Mouse (Mus musculus) c-Kit-positive CD71-negative TER-119-negative erythroid progenitor cells, embryonic 14.5 days (primary cell): ENCODE measurements around the gene Lefty2.
A peak's percentile ranks its signal among the peaks of the same experiment; 100 is the strongest.
"Not testable (repeated sequence)": the region's sequence is repeated elsewhere in the genome, so short reads cannot be mapped to it uniquely, and the experiment has no call there.

Experiments used
- DNase-seq: peaks from one replicate; pipeline ENCODE4 v3.0.0-alpha.2; 2013; ENCODE audit warnings: low read depth

The Lefty2 gene

GRCm38 (mm10) chr1:180892808-180893207 lies at the start of gene Lefty2:
TSS of gene Lefty2 (plus strand) at chr1:180893108.
- no peak for DNase-seq

GRCm38 (mm10) chr1:180848114-180848510 lies 44.8 kb upstream of the Lefty2 start:
- no peak for DNase-seq

GRCm38 (mm10) chr1:180848511-180849241 lies 44.2 kb upstream of the Lefty2 start:
- DNase-seq = peak; percentile 70

DNA sequence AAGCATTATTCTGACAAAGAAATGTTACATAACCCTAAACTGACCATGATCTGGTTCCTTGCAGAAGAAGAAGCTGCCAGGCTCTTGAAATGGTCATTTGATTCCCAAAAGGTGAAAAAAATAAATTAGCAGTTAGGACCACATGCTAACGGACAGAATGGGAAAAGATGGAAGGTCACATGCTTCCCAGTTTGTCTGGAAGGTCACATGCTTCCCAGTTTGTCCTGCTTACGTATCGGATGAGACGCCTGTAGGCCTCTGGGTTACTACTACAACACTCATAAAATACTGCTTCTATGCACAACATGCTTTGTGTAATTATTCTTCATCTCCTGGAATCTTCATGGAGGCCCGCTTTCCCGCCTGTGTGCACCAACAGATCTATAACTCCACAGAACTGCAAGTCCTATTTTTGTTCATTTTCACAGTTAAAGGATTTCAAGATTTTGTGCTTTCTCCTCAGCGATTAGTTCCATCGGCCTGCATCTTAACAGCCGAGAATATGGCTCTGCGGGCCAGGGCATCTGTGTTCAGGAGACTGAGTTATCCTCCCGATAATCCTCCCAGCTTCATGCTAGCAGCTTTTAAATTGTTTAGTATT lies 43.1 kb upstream of the Lefty2 start:
- no peak for DNase-seq

DNA sequence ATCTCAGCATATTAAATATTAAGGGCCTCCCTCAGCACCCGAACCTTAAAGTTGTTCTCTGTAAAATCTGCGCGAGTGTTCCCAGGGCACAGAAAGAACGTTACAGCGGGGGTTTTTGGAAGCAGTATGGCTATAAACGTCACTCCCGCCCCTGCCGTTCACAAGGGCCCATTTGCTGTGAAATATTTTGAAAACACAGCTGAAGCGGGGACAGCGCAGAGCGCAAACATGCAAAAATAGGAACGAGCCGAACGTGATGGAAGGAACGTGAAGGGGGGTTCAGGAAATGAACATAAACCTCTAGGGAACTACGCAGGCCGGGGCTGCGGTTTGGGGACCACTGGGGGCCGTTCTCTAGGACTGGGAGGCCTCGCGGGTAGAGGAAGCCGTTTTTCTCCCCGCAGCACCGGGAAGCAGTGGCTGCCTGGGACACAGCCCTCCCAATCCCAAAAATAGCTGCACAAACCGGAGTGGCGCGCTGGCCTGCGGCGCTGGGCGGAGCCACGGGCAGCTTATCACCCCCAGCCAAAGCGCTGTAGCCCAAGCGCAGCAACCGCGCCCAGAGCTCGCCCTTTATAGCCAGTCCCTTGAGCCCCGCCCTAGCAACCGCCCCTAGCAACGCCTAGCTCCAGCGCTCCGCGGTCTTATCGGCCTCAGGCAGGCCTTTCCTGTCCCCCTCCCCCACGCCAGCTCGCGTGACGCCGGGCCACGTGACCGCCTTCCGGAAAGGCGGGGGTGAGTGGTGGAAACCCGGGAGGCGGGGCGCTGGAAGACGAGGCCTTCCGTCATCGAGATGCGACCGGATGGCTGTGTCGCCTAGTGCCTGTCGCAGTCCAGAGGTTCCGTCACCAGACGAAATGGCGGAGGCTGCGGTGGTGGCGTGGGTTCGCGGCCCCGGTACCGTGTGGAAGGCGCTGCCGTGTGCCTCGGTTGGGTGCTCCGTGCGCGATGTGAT lies 42.3 kb upstream of the Lefty2 start, which contains the start of gene Sde2:
TSS of gene Sde2 (plus strand) at position 812 of the 955 bp plus-strand sequence.
- peak; percentile 99 for DNase-seq

- DNase-seq = no peak
Measured at GRCm38 (mm10) chr1:180858763-180859162, 34.1 kb upstream of the Lefty2 start.

- no peak for DNase-seq
Measured at GRCm38 (mm10) chr1:180860030-180860429, 32.9 kb upstream of the Lefty2 start.

- DNase-seq = peak; percentile 45
Measured at GRCm38 (mm10) chr1:180863606-180864005, 29.3 kb upstream of the Lefty2 start.

- DNase-seq = no peak
Measured at GRCm38 (mm10) chr1:180866001-180866400, 26.9 kb upstream of the Lefty2 start.

- DNase-seq = no peak
Measured at GRCm38 (mm10) chr1:180870122-180870650, 22.7 kb upstream of the Lefty2 start.

DNA sequence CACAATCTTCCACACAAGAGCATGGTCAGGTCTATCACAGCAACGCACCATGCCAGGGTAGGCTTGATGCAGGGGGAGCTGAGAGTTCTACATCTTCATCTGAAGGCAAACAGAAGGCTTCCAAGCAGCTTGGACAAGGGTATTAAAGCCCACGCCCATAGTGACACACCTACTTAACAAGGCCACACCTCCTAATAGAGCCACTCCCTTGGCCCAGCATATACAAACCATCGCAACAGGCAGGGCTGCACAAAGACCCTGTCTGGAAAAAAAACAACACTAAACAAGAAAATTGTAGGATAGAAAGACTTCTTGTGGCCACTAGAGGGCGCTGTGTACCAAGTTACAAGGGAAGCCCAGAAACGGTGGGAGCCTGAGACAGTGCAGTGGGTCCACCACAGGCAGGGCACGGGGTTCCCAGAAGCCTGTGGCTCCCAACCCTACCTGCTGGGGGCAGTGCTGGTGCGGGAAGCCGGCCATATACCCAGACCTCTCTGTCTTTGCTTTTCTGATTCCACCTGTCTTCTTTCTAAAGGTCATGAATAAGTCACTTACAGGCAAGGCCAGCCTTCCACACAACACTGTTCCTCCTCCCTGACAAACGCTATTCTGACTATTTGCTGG lies 18.9 kb upstream of the Lefty2 start:
- DNase-seq = peak; percentile 84

GRCm38 (mm10) chr1:180874615-180875014 lies 18.3 kb upstream of the Lefty2 start:
- DNase-seq = no peak

- no peak for DNase-seq
Measured at GRCm38 (mm10) chr1:180875126-180875525, 17.8 kb upstream of the Lefty2 start.

DNA sequence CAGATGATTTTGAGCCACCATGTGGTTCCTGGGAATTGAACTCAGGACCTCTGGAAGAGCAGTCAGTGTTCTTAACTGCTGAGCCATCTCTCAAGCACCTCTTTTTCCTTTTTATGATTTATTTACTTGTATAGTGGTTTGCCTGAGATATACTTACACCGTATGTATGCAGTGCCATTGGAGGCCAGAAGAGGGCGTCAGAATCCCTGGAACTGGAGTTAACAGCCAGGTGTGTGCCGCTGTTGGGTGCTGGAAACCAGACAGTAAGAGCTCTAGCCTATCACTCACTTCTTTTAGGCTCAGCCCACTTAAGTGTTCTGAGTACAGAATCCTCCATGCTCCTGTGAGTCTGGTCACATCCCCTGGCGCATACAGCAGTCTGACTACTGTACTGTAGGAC lies 15.4 kb upstream of the Lefty2 start:
- no peak for DNase-seq

GRCm38 (mm10) chr1:180881768-180882167 lies 11.1 kb upstream of the Lefty2 start:
- no peak for DNase-seq

DNA sequence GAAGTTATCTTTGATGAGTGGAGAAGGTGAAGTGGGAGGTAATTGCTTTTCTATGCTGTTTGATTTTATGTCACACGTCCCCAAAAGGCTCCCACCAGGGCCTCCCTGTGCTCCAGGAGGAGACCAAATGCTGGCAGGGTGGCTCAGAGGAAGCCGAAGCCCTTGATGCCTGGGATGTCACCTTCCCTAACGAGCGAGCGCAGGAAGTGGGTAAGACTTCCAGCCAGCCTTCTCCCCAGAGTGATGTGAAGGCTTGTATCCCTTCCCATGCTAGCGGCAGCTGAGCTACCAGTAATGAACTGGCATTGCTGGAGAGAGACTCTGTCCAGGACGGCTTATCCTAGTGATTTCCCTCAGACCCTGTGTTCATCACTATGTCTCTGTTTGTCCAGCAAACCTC lies 9.2 kb upstream of the Lefty2 start:
- no peak for DNase-seq

DNA sequence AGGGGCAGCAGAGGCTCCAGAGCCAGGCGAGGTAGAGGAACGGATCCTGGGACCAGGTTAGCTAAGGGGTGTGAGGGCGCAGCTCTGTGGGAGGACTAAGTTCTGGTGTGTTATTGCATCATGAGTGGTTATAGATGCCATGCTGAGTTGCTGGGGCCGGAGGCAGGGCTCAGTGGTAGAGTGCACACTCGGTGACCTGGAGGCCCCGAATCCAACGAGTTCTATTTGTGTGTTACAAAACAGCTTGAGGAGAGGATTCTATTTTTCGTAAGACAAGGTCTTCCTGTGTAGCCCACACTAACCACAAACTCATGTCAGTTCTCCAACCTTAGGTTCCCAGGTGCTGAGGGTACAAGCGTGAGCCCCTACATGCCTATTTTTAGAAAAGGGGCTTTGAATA lies 8.4 kb upstream of the Lefty2 start:
- no peak for DNase-seq

DNA sequence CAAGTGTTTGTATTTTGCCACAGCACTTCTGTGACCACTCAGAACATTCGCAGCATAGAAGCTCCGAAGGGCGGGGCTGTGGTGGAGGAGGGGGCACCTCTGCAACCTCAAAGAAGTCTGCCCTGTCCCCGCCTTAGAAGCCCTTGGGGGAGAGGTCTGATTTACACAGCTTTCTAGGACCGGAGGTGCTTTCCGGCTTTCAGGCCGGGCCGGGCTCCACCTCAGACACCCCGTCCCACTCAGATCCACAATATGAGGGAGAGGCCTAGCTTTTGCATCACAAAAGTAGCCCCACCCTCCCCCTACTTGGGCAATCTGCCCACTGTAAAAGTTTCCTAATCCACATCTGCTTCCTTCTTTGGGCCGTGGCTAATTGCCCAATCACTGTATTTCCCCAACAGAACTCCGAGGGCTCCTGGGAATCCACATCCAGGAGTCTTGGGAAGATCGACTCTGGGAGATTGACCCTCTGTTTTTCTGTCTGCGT lies 4.3 kb upstream of the Lefty2 start:
- peak; percentile 48 for DNase-seq

GRCm38 (mm10) chr1:180889172-180889571 lies 3.7 kb upstream of the Lefty2 start:
- no peak for DNase-seq

DNA sequence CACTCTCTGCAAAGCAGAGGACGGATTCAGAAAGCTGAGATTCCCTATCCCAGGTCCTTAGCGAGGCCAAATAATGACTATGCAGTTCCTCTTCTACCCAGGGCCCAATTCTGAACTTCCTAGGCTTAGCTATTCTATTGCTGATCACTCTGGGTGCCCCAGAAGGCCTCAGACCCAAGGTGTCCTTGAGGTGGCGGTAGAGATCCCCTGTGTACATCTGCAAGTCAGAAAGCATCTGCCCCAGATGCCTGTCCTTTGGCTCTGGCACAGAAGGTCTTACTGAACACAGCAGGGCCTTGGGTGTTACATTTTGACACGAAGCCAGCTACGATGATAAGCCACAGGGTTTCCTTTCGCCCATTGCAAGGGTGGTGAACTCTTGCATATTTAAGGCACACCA lies 3.1 kb upstream of the Lefty2 start:
- DNase-seq = no peak

GRCm38 (mm10) chr1:180894088-180894987 lies 1.4 kb downstream of the Lefty2 start:
- not testable (repeated sequence) for DNase-seq
